In genomic region chr9:122293865-122294241, GRCm38 (mm10) we compare ENCODE assay signal across 8 mouse cellular contexts. TPM values are rescaled to one million over a fixed set of nuclear protein-coding genes. Genes with fewer than 3 reads are reported as not detected.
DNase-seq lines count a peak whose midpoint lies in the region; ATAC-seq and TF ChIP-seq lines count a peak whose summit lies in the region.

No protein-coding gene starts in this region.

- no peak for TF ChIP-seq POLR2A in heart, adult 2 months (IDR thresholded peaks at IDR 0.05; ENCODE audit: insufficient read depth, low read depth, low read length)

- H3K9me3 ChIP-seq in embryonic facial prominence, embryonic 14.5 days (ENCODE audit: control insufficient read depth, low read length), result no peaks in the 10 kb centered on the region
- no peaks in the 10 kb centered on the region for H3K9me3 ChIP-seq in limb, embryonic 12.5 days

- H3K79me2 ChIP-seq in heart, adult 2 months (replicated peaks; ENCODE audit: control insufficient read depth, insufficient read depth, low read length), result no peaks in the 10 kb centered on the region

- no peak for TF ChIP-seq EP300 in heart, adult 2 months (IDR thresholded peaks at IDR 0.05; ENCODE audit: insufficient read depth, low read depth, low read length)

- H3K27me3 ChIP-seq in heart, adult 2 months (ENCODE audit: control insufficient read depth, insufficient read depth, low read length), result no peaks in the 10 kb centered on the region
- H3K27me3 ChIP-seq in embryonic facial prominence, embryonic 14.5 days (replicated peaks; ENCODE audit: control insufficient read depth, insufficient read depth, low read length), result no peaks in the 10 kb centered on the region
- no peaks in the 10 kb centered on the region for H3K27me3 ChIP-seq in limb, embryonic 12.5 days

- WGBS in heart, adult 2 months, result under 1% methylated on average over 23 of the region's 23 CpGs
- WGBS in embryonic facial prominence, embryonic 14.5 days, result under 1% methylated on average over 23 of the region's 23 CpGs
- WGBS in limb, embryonic 12.5 days, result under 1% methylated on average over 23 of the region's 23 CpGs

- peak overlapping the region; percentile 71 for H3K4me2 ChIP-seq in embryonic facial prominence, embryonic 14.5 days (ENCODE audit: low read depth, low read length)
- peak overlapping the region; percentile 66 for H3K4me2 ChIP-seq in limb, embryonic 12.5 days

- ATAC-seq in embryonic facial prominence, embryonic 14.5 days (ENCODE audit: low read depth), result peak; percentile 70
- peak; percentile 72 for ATAC-seq in limb, embryonic 12.5 days (ENCODE audit: insufficient number of reproducible peaks, insufficient read depth, low FRiP score, low TSS enrichment, low read depth)
- ATAC-seq in monocyte, adult 5-6 weeks (replicated peaks; ENCODE audit: insufficient number of reproducible peaks, low FRiP score, low TSS enrichment, poor library complexity, severe bottlenecking), result peak; percentile 44

- intact Hi-C loops in heart, adult 2 months (cut with DNase I), result loop anchor here (5.0 to 10.0 kb wide), 2 partner anchors 47 to 61 kb away; partner anchors contain the start of gene Abhd5
- intact Hi-C loops in heart, postnatal 14 days (cut with DNase I), result no loop called here

- H3K9ac ChIP-seq in heart, adult 2 months (ENCODE audit: low read depth, low read length), result peak overlapping the region; percentile 80
- H3K9ac ChIP-seq in embryonic facial prominence, embryonic 14.5 days (ENCODE audit: low read depth, low read length), result peak overlapping the region; percentile 81
- peak overlapping the region; percentile 81 for H3K9ac ChIP-seq in limb, embryonic 12.5 days (replicated peaks)

- H3K4me3 ChIP-seq in heart, adult 2 months, result peak overlapping the region; percentile 88
- peak overlapping the region; percentile 80 for H3K4me3 ChIP-seq in embryonic facial prominence, embryonic 14.5 days (ENCODE audit: low read depth, low read length)
- peak overlapping the region; percentile 75 for H3K4me3 ChIP-seq in limb, embryonic 12.5 days (replicated peaks)

- TF ChIP-seq CTCF in heart, adult 2 months (IDR thresholded peaks at IDR 0.05), result no peak

- H3K36me3 ChIP-seq in heart, adult 2 months (ENCODE audit: control insufficient read depth, insufficient read depth, low read length), result no peaks in the 10 kb centered on the region
- H3K36me3 ChIP-seq in embryonic facial prominence, embryonic 14.5 days (ENCODE audit: control insufficient read depth, insufficient read depth, low read length), result no peaks in the 10 kb centered on the region
- H3K36me3 ChIP-seq in limb, embryonic 12.5 days, result no peaks in the 10 kb centered on the region

- peaks cover 4% of the 10 kb centered on the region; the same call in 1 of the 2 replicates for H3K4me1 ChIP-seq in heart, adult 2 months (ENCODE audit: control insufficient read depth, insufficient read depth, low read length)
- H3K4me1 ChIP-seq in embryonic facial prominence, embryonic 14.5 days (ENCODE audit: control insufficient read depth, insufficient read depth, low read length), result peaks cover 10% of the 10 kb centered on the region
- H3K4me1 ChIP-seq in limb, embryonic 12.5 days (replicated peaks), result 0 out of 2 replicates have a peak, but pooled peaks cover 6% of the 10 kb centered on the region

- H3K27ac ChIP-seq in heart, adult 2 months, result peak overlapping the region; percentile 82
- peak overlapping the region; percentile 73 for H3K27ac ChIP-seq in embryonic facial prominence, embryonic 14.5 days (replicated peaks; ENCODE audit: low read depth, low read length)
- H3K27ac ChIP-seq in limb, embryonic 12.5 days, result 0 out of 2 replicates have a peak overlapping the region, but pooled peaks have one; percentile 59

- no peak for DNase-seq in heart, adult 2 months
- DNase-seq in heart, postnatal 14 days, result no peak
- DNase-seq in CD4-positive, CD25-positive, alpha-beta regulatory T cell, adult 2 months (ENCODE audit: low read depth, low spot score), result peak; percentile 65
- peak; percentile 48 for DNase-seq in embryonic facial prominence, embryonic 14.5 days (ENCODE audit: low spot score)
- no peak for DNase-seq in testis, postnatal 10 days (ENCODE audit: low spot score)
- no peak for DNase-seq in gastrocnemius, postnatal 4 days (ENCODE audit: low spot score in 2 of 2)

RNA-seq across cellular contexts. Expression of gene Ano10, which starts 0.4 kb away (rescaled TPM):
- total RNA-seq in heart, adult 2 months (2021), result 100 to 1,000 TPM; 180 to 214 TPM
- 167 and 286 TPM in 2 replicates for polyA plus RNA-seq in heart, adult 2 months (2012; rRNA removed)
- 10 to 100 TPM; 34.4 to 35.9 TPM for total RNA-seq in heart, postnatal 14 days (2021)
- polyA plus RNA-seq in embryonic facial prominence, embryonic 14.5 days (2014; fragmentation: Nextera tagmentation; extraction: Ambion mirVana), result 43.3 and 48.6 TPM in 2 replicates
- polyA plus RNA-seq in limb, embryonic 12.5 days (2016; fragmentation: Nextera tagmentation; extraction: Ambion mirVana), result 31.8 and 33.1 TPM in 2 replicates
- total RNA-seq in monocyte, adult 5-6 weeks (2017), result 8.6 to 15.9 TPM (median 11.1 TPM) in 3 replicates
- 10 to 100 TPM; 55.9 to 57.0 TPM for total RNA-seq in gastrocnemius, postnatal 4 days (2021)

RNA-seq across cellular contexts. Expression of gene Abhd5, which starts 57.6 kb away (rescaled TPM):
- 10 to 100 TPM; 53.3 to 63.2 TPM for total RNA-seq in heart, adult 2 months (2021)
- polyA plus RNA-seq in heart, adult 2 months (2012; rRNA removed), result 31.8 and 52.8 TPM in 2 replicates
- 10 to 100 TPM; 54.4 to 58.9 TPM for total RNA-seq in heart, postnatal 14 days (2021)
- 34.9 and 37.4 TPM in 2 replicates for polyA plus RNA-seq in embryonic facial prominence, embryonic 14.5 days (2014; fragmentation: Nextera tagmentation; extraction: Ambion mirVana)
- 22.2 and 26.3 TPM in 2 replicates for polyA plus RNA-seq in limb, embryonic 12.5 days (2016; fragmentation: Nextera tagmentation; extraction: Ambion mirVana)
- total RNA-seq in monocyte, adult 5-6 weeks (2017), result 22.1 to 40.9 TPM (median 27.3 TPM) in 3 replicates
- 10 to 100 TPM; 26.3 to 26.4 TPM for total RNA-seq in gastrocnemius, postnatal 4 days (2021)

Comparison
In these comparisons a context has a peak if more than half of its experiments do, and no peak if none do; other contexts are left out.
1. DNase-seq: peak in CD4-positive, CD25-positive, alpha-beta regulatory T cell, adult 2 months (single experiment) and embryonic facial prominence, embryonic 14.5 days (single experiment); none in heart, adult 2 months (0 of 2), heart, postnatal 14 days (0 of 2), testis, postnatal 10 days (single experiment) and gastrocnemius, postnatal 4 days (0 of 2).
2. Peak in every context shown above with its lines, with median percentiles within 50 percentile points of each other: H3K27ac ChIP-seq, H3K4me3 ChIP-seq, H3K9ac ChIP-seq and ATAC-seq.